Mouse (Mus musculus) midbrain, embryonic 13.5 days (tissue): Measurements from ENCODE around the gene Snx21. TPM values are rescaled to one million over a fixed set of nuclear protein-coding genes. Genes with fewer than 3 reads are reported as not detected.

Experiments
- ATAC-seq: fragments of 200-750 bp; cut with Nextera tagmentation; 2 replicates; pipeline ENCODE4 v1.8.0; 2017; ENCODE audit warnings: mild to moderate bottlenecking, moderate TSS enrichment, moderate library complexity
- H3K27ac ChIP-seq: fragments of 300-500 bp; sonication (generic); 2 replicates; pipeline ENCODE4 v1.5.1; 2015; ENCODE audit warnings: inconsistent platforms, mild to moderate bottlenecking, moderate library complexity
- H3K27me3 ChIP-seq: fragments of 300-500 bp; sonication (generic); 2 replicates; pipeline ENCODE4 v1.6.1; 2015; ENCODE audit warnings: mild to moderate bottlenecking, inconsistent platforms
- H3K36me3 ChIP-seq: fragments of 300-500 bp; sonication (generic); 2 replicates; pipeline ENCODE4 v1.6.1; 2015; ENCODE audit warnings: mild to moderate bottlenecking, inconsistent platforms
- H3K4me1 ChIP-seq: fragments of 300-500 bp; sonication (generic); replicated peaks from 2 replicates; pipeline ENCODE4 v1.6.1; 2015; ENCODE audit warnings: inconsistent platforms
- H3K4me2 ChIP-seq: fragments of 300-500 bp; sonication (generic); replicated peaks from 2 replicates; pipeline ENCODE4 v1.6.1; 2015; ENCODE audit warnings: moderate library complexity, mild to moderate bottlenecking, inconsistent platforms
- H3K4me3 ChIP-seq: fragments of 300-500 bp; sonication (generic); replicated peaks from 2 replicates; pipeline ENCODE4 v1.5.1; 2015; ENCODE audit warnings: mild to moderate bottlenecking, inconsistent platforms
- H3K9ac ChIP-seq: fragments of 300-500 bp; sonication (generic); replicated peaks from 2 replicates; pipeline ENCODE4 v1.6.1; 2015; ENCODE audit warnings: mild to moderate bottlenecking, inconsistent platforms
- H3K9me3 ChIP-seq: fragments of 300-500 bp; sonication (generic); 2 replicates; pipeline ENCODE4 v1.6.1; 2016; ENCODE audit warnings: mild to moderate bottlenecking, inconsistent platforms
- WGBS: fragments of 180-500 bp; shearing (Covaris S2); methylation state at CpG from one replicate; pipeline ENCODE4 v1.1.7; 2015; 5-methylcytosine and 5-hydroxymethylcytosine counted together
- polyA plus RNA-seq: library from polyadenylated mRNA; unstranded; fragments of >200 nt; fragmentation: Nextera tagmentation; extraction: Ambion mirVana; gene quantifications from 2 replicates; pipeline ENCODE4 v1.2.1, GENCODE M21; 2015

Snx21 gene
- polyA plus RNA-seq, 1 experiment from 2014 or later: 17.2 TPM

- peak overlapping the region; percentile 99 for H3K4me2 ChIP-seq
- 51% methylated on average over 8 of the region's 8 CpGs for WGBS
- H3K27ac ChIP-seq: no peak overlapping the region
- no peaks in the 10 kb centered on the region for H3K27me3 ChIP-seq
- H3K9me3 ChIP-seq: no peaks in the 10 kb centered on the region
- peaks cover 27% of the 10 kb centered on the region for H3K4me1 ChIP-seq
- ATAC-seq: no peak
- peak overlapping the region; percentile 70 for H3K4me3 ChIP-seq
- peaks cover 31% of the 10 kb centered on the region for H3K36me3 ChIP-seq
- peak overlapping the region; percentile 83 for H3K9ac ChIP-seq
Observed at GRCm38 (mm10) chr2:164834531-164834930, 48.9 kb downstream of the Snx21 start.

GRCm38 (mm10) chr2:164835164-164835563, 49.5 kb downstream of the Snx21 start:
- Histone ChIP-seq H3K27me3 (no peaks in the 10 kb centered on the region), H3K4me3 (no peak overlapping the region), H3K4me2 (peak overlapping the region; percentile 99; the same call in 1 of the 2 replicates), H3K9ac (no peak overlapping the region), H3K36me3 (peaks cover 38% of the 10 kb centered on the region), H3K4me1 (peaks cover 27% of the 10 kb centered on the region), H3K27ac (no peak overlapping the region), H3K9me3 (no peaks in the 10 kb centered on the region)
- WGBS: 99% methylated on average over 4 of the region's 4 CpGs
- ATAC-seq: no peak

Other genes with a start within 250 kb of the Snx21 start
- gene Wfdc2, start 223.4 kb upstream of the Snx21 start, polyA plus RNA-seq: 5.7 and 6.8 TPM in 2 replicates
- not detected in 2 replicates for gene Spint3, start 212.4 kb upstream of the Snx21 start, polyA plus RNA-seq
- not detected in 2 replicates for gene Wfdc6a, start 200.4 kb upstream of the Snx21 start, polyA plus RNA-seq
- not detected in 2 replicates for gene Eppin, start 192.2 kb upstream of the Snx21 start, polyA plus RNA-seq
- gene Wfdc6b, start 172.3 kb upstream of the Snx21 start, polyA plus RNA-seq: not detected in 2 replicates
- not detected in 2 replicates for gene Wfdc8, start 172.2 kb upstream of the Snx21 start, polyA plus RNA-seq
- gene Wfdc16, start 147.0 kb upstream of the Snx21 start, polyA plus RNA-seq: not detected in 2 replicates
- gene Wfdc10, start 129.8 kb upstream of the Snx21 start, polyA plus RNA-seq: not detected in 2 replicates
- not detected in 2 replicates for gene Wfdc9, start 129.2 kb upstream of the Snx21 start, polyA plus RNA-seq
- gene Wfdc11, start 111.7 kb upstream of the Snx21 start, polyA plus RNA-seq: not detected in 2 replicates
- not detected in 2 replicates for gene Wfdc13, start 100.7 kb upstream of the Snx21 start, polyA plus RNA-seq
- not detected in 2 replicates for gene Spint4, start 87.3 kb upstream of the Snx21 start, polyA plus RNA-seq
- gene Spint5, start 70.5 kb upstream of the Snx21 start, polyA plus RNA-seq: not detected in 2 replicates
- 1.2 and 1.3 TPM in 2 replicates for gene Wfdc3, start 39.9 kb upstream of the Snx21 start, polyA plus RNA-seq
- gene Dnttip1, start 39.8 kb upstream of the Snx21 start, polyA plus RNA-seq: 65.4 and 72.6 TPM in 2 replicates
- gene Ube2c, start 15.9 kb upstream of the Snx21 start, polyA plus RNA-seq: 203 and 208 TPM in 2 replicates
- not detected in 2 replicates for gene Tnnc2, start 5.9 kb upstream of the Snx21 start, polyA plus RNA-seq
- gene Acot8, start 19.1 kb downstream of the Snx21 start, polyA plus RNA-seq: 19.9 and 20.4 TPM in 2 replicates
- 15.2 and 15.5 TPM in 2 replicates for gene Zswim3, start 19.3 kb downstream of the Snx21 start, polyA plus RNA-seq
- 25.4 and 25.8 TPM in 2 replicates for gene Zswim1, start 36.9 kb downstream of the Snx21 start, polyA plus RNA-seq
- not detected in 2 replicates for gene Spata25, start 42.7 kb downstream of the Snx21 start, polyA plus RNA-seq
- gene Ctsa, start 47.0 kb downstream of the Snx21 start, polyA plus RNA-seq: 92.0 and 94.2 TPM in 2 replicates
- 4.7 TPM in 2 replicates for gene Neurl2, start 47.6 kb downstream of the Snx21 start, polyA plus RNA-seq
- gene Pltp, start 71.9 kb downstream of the Snx21 start, polyA plus RNA-seq: 69.1 and 96.1 TPM in 2 replicates
- gene Pcif1, start 93.5 kb downstream of the Snx21 start, polyA plus RNA-seq: 98.1 and 108 TPM in 2 replicates
- 13.5 and 15.1 TPM in 2 replicates for gene Zfp335, start 125.9 kb downstream of the Snx21 start, polyA plus RNA-seq
- gene Mmp9, start 155.0 kb downstream of the Snx21 start, polyA plus RNA-seq: 17.2 and 19.5 TPM in 2 replicates
- 19.7 and 20.2 TPM in 2 replicates for gene Slc12a5, start 175.0 kb downstream of the Snx21 start, polyA plus RNA-seq
- 132 and 137 TPM in 2 replicates for gene Ncoa5, start 249.0 kb downstream of the Snx21 start, polyA plus RNA-seq